Mouse (Mus musculus): ENCODE measurements around the gene Glyr1.

- TF ChIP-seq GATA1 (IDR thresholded peaks at IDR 0.05; ENCODE audit: borderline replicate concordance, low read length) (no peak), FLI1 (IDR thresholded peaks at IDR 0.05; ENCODE audit: low read length) (no peak)
Measured at GRCm38 (mm10) chr16:5035591-5035990, 14.1 kb downstream of the Glyr1 start.

All from megakaryocyte, embryonic 14.5 days (primary cell).